Mouse (Mus musculus) v-Abl transformed pro-B cells (cell line): ENCODE results near the gene Nr3c2.

Experiments used
- in situ Hi-C, 2 experiments: fragments of 400-800 bp; cut with MboI; formaldehyde crosslinking; loops; one replicate each; pipeline ENCODE4 v1.15.1; 2025; ENCODE audit not compliant: unreplicated experiment in 2 of 2

Nr3c2 gene

GRCm38 (mm10) chr8:77154496-77154895 lies 255.3 kb downstream of the Nr3c2 start:
- in situ Hi-C loops: loop anchor here in 1 of 2 experiments (10.0 kb wide), 2 partner anchors 260 to 370 kb away; no protein-coding TSS in a partner anchor

GRCm38 (mm10) chr8:77169320-77169719 lies 270.1 kb downstream of the Nr3c2 start:
- in situ Hi-C loops: no loop called here

GRCm38 (mm10) chr8:77169757-77170438 lies 270.7 kb downstream of the Nr3c2 start:
- in situ Hi-C loops: no loop called here

GRCm38 (mm10) chr8:77170439-77170759 lies 271.2 kb downstream of the Nr3c2 start:
- in situ Hi-C loops: no loop called here

GRCm38 (mm10) chr8:77173075-77173657 lies 273.9 kb downstream of the Nr3c2 start:
- in situ Hi-C loops: no loop called here

- in situ Hi-C loops: no loop called here
Measured at GRCm38 (mm10) chr8:77173736-77174135, 274.5 kb downstream of the Nr3c2 start.

GRCm38 (mm10) chr8:77175471-77175870 lies 276.2 kb downstream of the Nr3c2 start:
- in situ Hi-C loops: no loop called here

GRCm38 (mm10) chr8:77176343-77176742 lies 277.1 kb downstream of the Nr3c2 start:
- in situ Hi-C loops: no loop called here

GRCm38 (mm10) chr8:77185816-77186215 lies 286.6 kb downstream of the Nr3c2 start:
- in situ Hi-C loops: no loop called here

- in situ Hi-C loops: no loop called here
Measured at GRCm38 (mm10) chr8:77186914-77187536, 287.8 kb downstream of the Nr3c2 start.

GRCm38 (mm10) chr8:77187748-77188147 lies 288.5 kb downstream of the Nr3c2 start:
- in situ Hi-C loops: no loop called here

- in situ Hi-C loops: no loop called here
Measured at GRCm38 (mm10) chr8:77188298-77188697, 289.1 kb downstream of the Nr3c2 start.

GRCm38 (mm10) chr8:77189318-77189717 lies 290.1 kb downstream of the Nr3c2 start:
- in situ Hi-C loops: no loop called here

GRCm38 (mm10) chr8:77190393-77190792 lies 291.2 kb downstream of the Nr3c2 start:
- in situ Hi-C loops: no loop called here

GRCm38 (mm10) chr8:77209297-77209696 lies 310.1 kb downstream of the Nr3c2 start:
- in situ Hi-C loops: no loop called here

- in situ Hi-C loops: no loop called here
Measured at GRCm38 (mm10) chr8:77213893-77214464, 314.7 kb downstream of the Nr3c2 start.

- in situ Hi-C loops: no loop called here
Measured at GRCm38 (mm10) chr8:77214665-77215064, 315.4 kb downstream of the Nr3c2 start.

GRCm38 (mm10) chr8:77215191-77215590 lies 315.9 kb downstream of the Nr3c2 start:
- in situ Hi-C loops: no loop called here

- in situ Hi-C loops: no loop called here
Measured at GRCm38 (mm10) chr8:77223123-77223522, 323.9 kb downstream of the Nr3c2 start.

GRCm38 (mm10) chr8:77227742-77228141 lies 328.5 kb downstream of the Nr3c2 start:
- in situ Hi-C loops: no loop called here

- in situ Hi-C loops: no loop called here
Measured at GRCm38 (mm10) chr8:77228688-77229087, 329.4 kb downstream of the Nr3c2 start.

- in situ Hi-C loops: no loop called here
Measured at GRCm38 (mm10) chr8:77231211-77231610, 332.0 kb downstream of the Nr3c2 start.
